Mouse (Mus musculus): Measurements from ENCODE around the gene Wdr74. TPM values are rescaled to one million over a fixed set of nuclear protein-coding genes. Genes with fewer than 3 reads are reported as not detected.

Gene Wdr74
- total and polyA plus RNA-seq, 2 experiments, result 12.5 to 28.9 TPM

DNA sequence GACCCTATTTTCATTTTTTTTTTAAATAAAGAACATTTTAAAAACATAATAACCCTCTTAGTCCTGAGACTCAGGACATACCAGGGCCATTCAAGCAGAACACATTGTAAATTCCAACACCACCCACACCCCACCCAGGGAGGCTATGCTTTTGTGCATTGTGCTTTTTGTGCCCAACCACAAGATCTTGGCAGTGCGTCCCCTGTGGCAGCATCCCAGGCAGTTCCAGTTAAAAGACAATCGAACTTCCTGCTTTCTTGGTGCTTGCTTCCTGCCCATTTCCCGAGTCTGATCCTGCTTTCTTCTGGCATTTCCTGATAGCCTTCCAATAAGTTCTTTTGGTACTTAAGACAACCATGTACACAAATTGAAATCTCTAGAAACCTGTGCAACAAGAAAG lies 33.2 kb upstream of the Wdr74 start:
- no peak for DNase-seq (ENCODE audit: extremely low read depth, low read depth, low spot score)
- Histone ChIP-seq H3K9ac (ENCODE audit: low read depth, low read length) (no peak overlapping the region), H3K4me3 (ENCODE audit: insufficient read depth, low read depth, low read length) (no peak overlapping the region), H3K27ac (replicated peaks; ENCODE audit: insufficient read depth, low read depth, low read length) (no peak overlapping the region), H3K4me1 (ENCODE audit: control insufficient read depth, insufficient read depth, low read length) (no peaks in the 10 kb centered on the region), H3K27me3 (ENCODE audit: control insufficient read depth, insufficient read depth, low read length) (no peaks in the 10 kb centered on the region), H3K79me2 (ENCODE audit: control insufficient read depth, insufficient read depth, low read length) (no peaks in the 10 kb centered on the region), H3K36me3 (ENCODE audit: control insufficient read depth, insufficient read depth, low read length) (peaks cover 5% of the 10 kb centered on the region; the same call in 1 of the 2 replicates)
- 61% methylated on average over 3 of the region's 3 CpGs for WGBS
- TF ChIP-seq POLR2A (IDR thresholded peaks at IDR 0.05; ENCODE audit: extremely low read depth, insufficient read depth, low read length) (no peak), CTCF (IDR thresholded peaks at IDR 0.05; ENCODE audit: low read depth, low read length) (no peak)

DNA sequence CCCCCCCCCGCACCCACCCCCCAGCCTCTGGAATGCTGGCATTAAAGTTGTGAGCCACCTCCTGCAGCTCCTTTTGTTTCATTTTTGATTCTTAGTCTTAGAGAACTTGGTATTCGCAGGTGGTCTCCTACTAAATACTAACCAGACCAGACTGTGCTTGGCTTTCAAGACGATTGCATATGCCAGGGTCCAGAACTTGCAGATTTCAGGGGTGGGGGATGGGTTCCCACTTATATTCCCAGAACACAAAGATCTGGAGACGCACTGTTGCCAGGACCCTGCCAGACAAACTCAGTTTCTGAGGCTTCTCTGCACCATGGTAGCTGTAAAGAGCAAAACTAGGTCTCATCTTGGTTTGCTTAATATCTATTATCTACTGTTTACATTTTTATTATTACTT lies 32.1 kb upstream of the Wdr74 start:
- Histone ChIP-seq H3K36me3 (ENCODE audit: control insufficient read depth, insufficient read depth, low read length) (peaks cover 16% of the 10 kb centered on the region), H3K4me1 (ENCODE audit: control insufficient read depth, insufficient read depth, low read length) (no peaks in the 10 kb centered on the region), H3K79me2 (ENCODE audit: control insufficient read depth, insufficient read depth, low read length) (no peaks in the 10 kb centered on the region), H3K27ac (replicated peaks; ENCODE audit: insufficient read depth, low read depth, low read length) (no peak overlapping the region), H3K27me3 (ENCODE audit: control insufficient read depth, insufficient read depth, low read length) (no peaks in the 10 kb centered on the region), H3K4me3 (ENCODE audit: insufficient read depth, low read depth, low read length) (no peak overlapping the region), H3K9ac (ENCODE audit: low read depth, low read length) (no peak overlapping the region)
- TF ChIP-seq POLR2A (IDR thresholded peaks at IDR 0.05; ENCODE audit: extremely low read depth, insufficient read depth, low read length) (no peak), CTCF (IDR thresholded peaks at IDR 0.05; ENCODE audit: low read depth, low read length) (no peak)
- DNase-seq (ENCODE audit: extremely low read depth, low read depth, low spot score), result no peak
- 78% methylated on average over 4 of the region's 4 CpGs for WGBS

DNA sequence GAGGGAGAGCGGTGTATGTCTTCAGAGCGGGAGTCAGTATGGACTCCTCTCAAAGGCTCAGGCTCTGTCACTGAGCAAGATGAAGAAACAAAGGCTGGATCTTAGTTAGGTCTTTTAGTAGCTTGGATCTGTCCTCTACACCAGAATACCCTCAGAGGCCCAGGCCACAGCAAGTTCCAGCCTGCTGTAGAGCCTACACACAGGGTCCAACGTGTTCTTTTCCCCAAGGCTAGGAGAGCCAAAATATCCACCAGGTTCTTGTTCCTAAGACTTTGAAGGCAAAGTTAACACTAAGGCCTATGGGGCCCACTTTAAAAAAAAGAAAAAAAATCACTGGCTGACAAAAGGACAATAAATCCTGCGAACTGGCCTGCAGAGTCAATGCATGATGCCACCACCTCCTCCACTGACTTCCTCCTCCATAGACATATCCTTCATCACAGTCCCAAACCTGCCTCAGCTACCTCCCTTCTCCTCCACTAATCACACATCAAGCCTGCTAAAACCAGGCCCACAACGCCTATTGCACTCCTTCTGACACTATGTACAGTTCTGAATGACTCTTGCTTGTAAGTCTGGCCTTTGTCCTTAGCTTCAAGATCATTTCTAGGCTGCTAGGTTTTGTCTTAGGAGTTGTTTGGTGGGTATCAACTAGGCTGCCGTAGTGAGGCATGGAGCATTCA lies 30.5 kb upstream of the Wdr74 start:
- WGBS, result 81% methylated on average over 6 of the region's 6 CpGs
- no peak overlapping the region for H3K27ac ChIP-seq (replicated peaks; ENCODE audit: insufficient read depth, low read depth, low read length)
- DNase-seq (ENCODE audit: extremely low read depth, low read depth, low spot score), result no peak
- no peaks in the 10 kb centered on the region for H3K27me3 ChIP-seq (ENCODE audit: control insufficient read depth, insufficient read depth, low read length)
- no peak overlapping the region for H3K9ac ChIP-seq (ENCODE audit: low read depth, low read length)
- no peaks in the 10 kb centered on the region for H3K4me1 ChIP-seq (ENCODE audit: control insufficient read depth, insufficient read depth, low read length)
- peaks cover 29% of the 10 kb centered on the region for H3K36me3 ChIP-seq (ENCODE audit: control insufficient read depth, insufficient read depth, low read length)
- TF ChIP-seq CTCF (IDR thresholded peaks at IDR 0.05; ENCODE audit: low read depth, low read length), result no peak
- TF ChIP-seq POLR2A (IDR thresholded peaks at IDR 0.05; ENCODE audit: extremely low read depth, insufficient read depth, low read length), result no peak
- H3K79me2 ChIP-seq (ENCODE audit: control insufficient read depth, insufficient read depth, low read length), result no peaks in the 10 kb centered on the region
- no peak overlapping the region for H3K4me3 ChIP-seq (ENCODE audit: insufficient read depth, low read depth, low read length)

DNA sequence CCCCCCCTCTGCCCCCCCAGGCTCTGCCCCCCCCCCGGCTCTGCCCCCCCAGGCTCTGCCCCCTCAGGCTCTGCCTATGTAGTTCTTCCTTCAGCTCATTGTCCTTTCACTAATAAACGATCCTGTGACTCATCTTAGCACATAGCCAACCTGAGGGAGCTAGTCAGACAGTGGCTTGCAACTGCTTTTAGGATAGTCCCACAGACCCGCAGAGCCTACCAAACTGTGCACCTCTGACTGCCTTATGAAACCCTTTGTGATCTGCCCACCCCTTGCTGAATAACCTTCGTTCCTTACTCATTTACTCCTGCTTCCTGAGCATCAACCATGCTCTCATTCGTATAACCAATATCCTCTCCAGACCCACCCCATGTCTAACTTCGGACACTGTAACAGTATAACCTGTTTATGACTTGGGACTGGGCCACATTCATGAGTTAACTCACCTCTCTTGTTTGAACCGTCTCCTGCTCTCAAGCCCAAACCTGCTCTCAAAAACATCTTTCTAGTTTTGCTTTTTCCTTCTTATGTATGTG lies 29.4 kb upstream of the Wdr74 start:
- H3K4me3 ChIP-seq (ENCODE audit: insufficient read depth, low read depth, low read length), result no peak overlapping the region
- no peaks in the 10 kb centered on the region for H3K4me1 ChIP-seq (ENCODE audit: control insufficient read depth, insufficient read depth, low read length)
- TF ChIP-seq POLR2A (IDR thresholded peaks at IDR 0.05; ENCODE audit: extremely low read depth, insufficient read depth, low read length) (no peak), CTCF (IDR thresholded peaks at IDR 0.05; ENCODE audit: low read depth, low read length) (no peak)
- no peak for DNase-seq (ENCODE audit: extremely low read depth, low read depth, low spot score)
- no peaks in the 10 kb centered on the region for H3K79me2 ChIP-seq (ENCODE audit: control insufficient read depth, insufficient read depth, low read length)
- H3K36me3 ChIP-seq (ENCODE audit: control insufficient read depth, insufficient read depth, low read length), result peaks cover 34% of the 10 kb centered on the region
- H3K9ac ChIP-seq (ENCODE audit: low read depth, low read length), result no peak overlapping the region
- no peaks in the 10 kb centered on the region for H3K27me3 ChIP-seq (ENCODE audit: control insufficient read depth, insufficient read depth, low read length)
- no peak overlapping the region for H3K27ac ChIP-seq (replicated peaks; ENCODE audit: insufficient read depth, low read depth, low read length)
- WGBS, result 83% methylated on average over 7 of the region's 7 CpGs

DNA sequence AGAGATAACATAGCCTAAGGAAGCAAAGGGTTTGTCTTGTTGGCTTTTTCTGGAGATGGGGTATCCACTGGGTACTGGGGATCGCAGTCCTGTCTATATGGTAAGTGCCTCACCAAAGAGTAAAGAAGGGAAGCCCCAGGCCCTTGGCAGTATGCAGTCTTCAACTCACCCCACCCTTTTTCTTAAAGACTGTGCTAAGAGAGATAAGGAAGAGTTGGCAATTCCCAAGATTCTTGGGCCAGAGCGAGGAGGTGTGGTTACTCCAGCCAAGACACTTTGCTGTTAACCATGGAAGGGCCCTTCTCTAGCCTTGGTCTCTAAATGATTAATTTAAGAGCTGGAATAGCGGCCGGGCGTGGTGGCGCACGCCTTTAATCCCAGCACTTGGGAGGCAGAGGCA lies 28.7 kb upstream of the Wdr74 start:
- Histone ChIP-seq H3K4me1 (ENCODE audit: control insufficient read depth, insufficient read depth, low read length) (peaks cover 3% of the 10 kb centered on the region), H3K4me3 (ENCODE audit: insufficient read depth, low read depth, low read length) (no peak overlapping the region), H3K27me3 (ENCODE audit: control insufficient read depth, insufficient read depth, low read length) (no peaks in the 10 kb centered on the region), H3K36me3 (ENCODE audit: control insufficient read depth, insufficient read depth, low read length) (peaks cover 34% of the 10 kb centered on the region), H3K27ac (replicated peaks; ENCODE audit: insufficient read depth, low read depth, low read length) (no peak overlapping the region), H3K79me2 (ENCODE audit: control insufficient read depth, insufficient read depth, low read length) (no peaks in the 10 kb centered on the region), H3K9ac (ENCODE audit: low read depth, low read length) (no peak overlapping the region)
- TF ChIP-seq CTCF (IDR thresholded peaks at IDR 0.05; ENCODE audit: low read depth, low read length) (no peak), POLR2A (IDR thresholded peaks at IDR 0.05; ENCODE audit: extremely low read depth, insufficient read depth, low read length) (no peak)
- WGBS, result 93% methylated on average over 7 of the region's 7 CpGs
- DNase-seq (ENCODE audit: extremely low read depth, low read depth, low spot score), result no peak

DNA sequence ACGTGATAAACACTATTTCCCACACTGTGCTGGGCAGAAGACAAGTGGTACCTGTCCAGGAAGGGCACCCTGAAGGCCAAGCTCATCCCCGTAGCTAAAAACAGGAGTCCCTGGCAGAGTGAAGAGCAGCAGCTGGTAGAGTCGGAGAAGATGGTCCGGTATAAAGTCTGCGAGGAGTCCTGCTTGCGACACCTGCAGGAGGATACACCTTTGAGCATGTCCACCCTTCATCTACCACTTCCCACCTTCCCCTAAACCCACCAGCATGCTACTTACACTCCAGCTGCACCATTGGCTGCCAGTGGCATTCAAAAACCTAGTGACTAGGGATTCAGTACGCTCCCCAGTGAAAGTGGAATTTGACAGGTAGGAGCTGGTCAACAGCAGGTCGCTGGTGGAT lies 26.7 kb upstream of the Wdr74 start:
- Histone ChIP-seq H3K27ac (replicated peaks; ENCODE audit: insufficient read depth, low read depth, low read length) (no peak overlapping the region), H3K79me2 (ENCODE audit: control insufficient read depth, insufficient read depth, low read length) (no peaks in the 10 kb centered on the region), H3K36me3 (ENCODE audit: control insufficient read depth, insufficient read depth, low read length) (peaks cover 37% of the 10 kb centered on the region), H3K9ac (ENCODE audit: low read depth, low read length) (no peak overlapping the region), H3K4me1 (ENCODE audit: control insufficient read depth, insufficient read depth, low read length) (peaks cover 4% of the 10 kb centered on the region), H3K27me3 (ENCODE audit: control insufficient read depth, insufficient read depth, low read length) (no peaks in the 10 kb centered on the region), H3K4me3 (ENCODE audit: insufficient read depth, low read depth, low read length) (no peak overlapping the region)
- TF ChIP-seq POLR2A (IDR thresholded peaks at IDR 0.05; ENCODE audit: extremely low read depth, insufficient read depth, low read length), result no peak
- TF ChIP-seq CTCF (IDR thresholded peaks at IDR 0.05; ENCODE audit: low read depth, low read length), result no peak
- DNase-seq (ENCODE audit: extremely low read depth, low read depth, low spot score), result no peak
- 93% methylated on average over 8 of the region's 8 CpGs for WGBS

All from liver, adult 2 months (tissue).